Mouse (Mus musculus): ENCODE results near the gene D630039A03Rik.

- TF ChIP-seq MAX (IDR thresholded peaks at IDR 0.05; ENCODE audit: low read depth): no peak
- no peak for TF ChIP-seq MYOG (IDR thresholded peaks at IDR 0.05; ENCODE audit: control insufficient read depth in 1 of 3, insufficient read depth in 1 of 3, insufficient read length in 2 of 3, low read depth in 2 of 3)
- TF ChIP-seq POLR2AphosphoS2 (IDR thresholded peaks at IDR 0.05; ENCODE audit: insufficient read length, low read depth): no peak
- TF ChIP-seq POLR2A (IDR thresholded peaks at IDR 0.05; ENCODE audit: insufficient read length, low read depth): no peak
- no peak for TF ChIP-seq CEBPB (IDR thresholded peaks at IDR 0.05; ENCODE audit: insufficient read depth, poor library complexity, severe bottlenecking)
- no peak for TF ChIP-seq MYOD1 (IDR thresholded peaks at IDR 0.05; ENCODE audit: control insufficient read depth in 1 of 3, insufficient read length in 2 of 3, low read depth in 2 of 3)
These were observed 14.6 kb upstream of the D630039A03Rik start for GRCm38 (mm10) chr4:57930559-57931170.

Measured in myocyte (in vitro differentiated cells).